Mouse (Mus musculus) intestine, embryonic 14.5 days (tissue): Measurements from ENCODE around the gene Ptpn1. TPM values are rescaled to one million over a fixed set of nuclear protein-coding genes. Genes with fewer than 3 reads are reported as not detected.

Experiments used
- ATAC-seq: fragments of 200-750 bp; cut with Nextera tagmentation; replicated peaks from 2 replicates; pipeline ENCODE4 v1.8.0; 2017; ENCODE audit warnings: low read depth, moderate number of reproducible peaks, moderate TSS enrichment, moderate library complexity; ENCODE audit not compliant: low FRiP score, low TSS enrichment
- DNase-seq: peaks from one replicate; pipeline ENCODE4 v3.0.0-alpha.2; 2018; ENCODE audit warnings: low spot score
- H3K27ac ChIP-seq: fragments of 300-500 bp; sonication (generic); 2 replicates; pipeline ENCODE4 v1.5.1; 2014; ENCODE audit warnings: low read depth, mild to moderate bottlenecking, control low read depth
- H3K27me3 ChIP-seq: fragments of 300-500 bp; sonication (generic); replicated peaks from 2 replicates; pipeline ENCODE4 v1.6.1; 2014; ENCODE audit warnings: low read length, control low read depth; ENCODE audit not compliant: control insufficient read depth, insufficient read depth
- H3K36me3 ChIP-seq: fragments of 300-500 bp; sonication (generic); 2 replicates; pipeline ENCODE4 v1.6.1; 2014; ENCODE audit warnings: low read length, control low read depth; ENCODE audit not compliant: control insufficient read depth, insufficient read depth
- H3K4me1 ChIP-seq: fragments of 300-500 bp; sonication (generic); replicated peaks from 2 replicates; pipeline ENCODE4 v1.6.1; 2014; ENCODE audit warnings: low read length, control low read depth, mixed read lengths; ENCODE audit not compliant: control insufficient read depth, insufficient read depth
- H3K4me2 ChIP-seq: fragments of 300-500 bp; sonication (generic); 2 replicates; pipeline ENCODE4 v1.6.1; 2014; ENCODE audit warnings: low read length
- H3K4me3 ChIP-seq: fragments of 300-500 bp; sonication (generic); 2 replicates; pipeline ENCODE4 v1.5.1; 2014; ENCODE audit warnings: low read depth, low read length, control low read depth, mixed read lengths
- H3K9ac ChIP-seq: fragments of 300-500 bp; sonication (generic); 2 replicates; pipeline ENCODE4 v1.6.1; 2014; ENCODE audit warnings: mild to moderate bottlenecking, low read length
- H3K9me3 ChIP-seq: fragments of 300-500 bp; sonication (generic); 2 replicates; pipeline ENCODE4 v1.6.1; 2016; ENCODE audit warnings: low read length, control low read depth; ENCODE audit not compliant: control insufficient read depth
- WGBS: fragments of 180-500 bp; shearing (Covaris S2); extraction: QIAGEN DNeasy Blood & Tissue Kit; methylation state at CpG from one replicate; pipeline ENCODE4 v1.1.7; 2014; 5-methylcytosine and 5-hydroxymethylcytosine counted together
- polyA plus RNA-seq: library from polyadenylated mRNA; unstranded; fragments of >200 nt; fragmentation: Nextera tagmentation; extraction: Ambion mirVana; gene quantifications from 2 replicates; pipeline ENCODE4 v1.2.1, GENCODE M21; 2014

Gene Ptpn1
- polyA plus RNA-seq, 1 experiment from 2014 or later, result 42.6 TPM

- H3K4me1 ChIP-seq, result peaks cover 26% of the 10 kb centered on the region
Observed at GRCm38 (mm10) chr2:167939204-167939603, 7.3 kb downstream of the Ptpn1 start.

GRCm38 (mm10) chr2:167939632-167940399 lies 8.0 kb downstream of the Ptpn1 start:
- no peaks in the 10 kb centered on the region for H3K27me3 ChIP-seq
- peaks cover 25% of the 10 kb centered on the region for H3K4me1 ChIP-seq
- no peak overlapping the region for H3K4me2 ChIP-seq
- ATAC-seq (no peak), DNase-seq (no peak)
- H3K9ac ChIP-seq, result no peak overlapping the region
- no peak overlapping the region for H3K4me3 ChIP-seq
- H3K27ac ChIP-seq, result no peak overlapping the region
- no peaks in the 10 kb centered on the region for H3K9me3 ChIP-seq
- H3K36me3 ChIP-seq, result no peaks in the 10 kb centered on the region
- 51% methylated on average over 11 of the region's 11 CpGs for WGBS

More at GRCm38 (mm10) chr2:167939204-167939603, 7.3 kb downstream of the Ptpn1 start:
- Histone ChIP-seq H3K27ac (no peak overlapping the region), H3K4me2 (no peak overlapping the region), H3K27me3 (no peaks in the 10 kb centered on the region), H3K4me3 (no peak overlapping the region), H3K9me3 (no peaks in the 10 kb centered on the region), H3K36me3 (no peaks in the 10 kb centered on the region), H3K9ac (no peak overlapping the region)
- 54% methylated on average over 4 of the region's 4 CpGs for WGBS
- no peak for DNase-seq
- no peak for ATAC-seq

DNA sequence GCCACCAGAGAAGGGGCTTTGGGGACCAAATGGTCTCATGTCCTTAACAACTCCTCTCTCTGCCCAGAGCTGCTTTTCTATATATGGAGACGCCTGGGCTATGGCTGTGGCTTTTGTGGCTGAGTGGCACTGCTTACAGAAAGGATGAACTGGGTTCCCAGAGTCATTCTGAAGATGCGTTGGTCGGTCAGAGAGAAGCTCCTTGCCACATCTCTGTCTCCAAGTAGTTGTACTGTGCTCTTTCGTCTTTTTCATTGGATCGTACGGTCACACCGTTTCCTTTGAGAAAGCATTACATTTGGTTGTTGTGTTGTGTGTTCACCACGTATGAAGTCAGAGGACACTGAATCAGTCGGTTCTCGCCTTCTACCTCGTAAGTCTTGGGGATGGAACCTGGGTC lies 8.8 kb downstream of the Ptpn1 start:
- Histone ChIP-seq H3K9ac (no peak overlapping the region), H3K4me3 (no peak overlapping the region), H3K27ac (no peak overlapping the region), H3K9me3 (no peaks in the 10 kb centered on the region), H3K36me3 (no peaks in the 10 kb centered on the region), H3K27me3 (no peaks in the 10 kb centered on the region), H3K4me2 (no peak overlapping the region), H3K4me1 (peaks cover 25% of the 10 kb centered on the region)
- no peak for ATAC-seq
- no peak for DNase-seq
- 89% methylated on average over 11 of the region's 11 CpGs for WGBS

DNA sequence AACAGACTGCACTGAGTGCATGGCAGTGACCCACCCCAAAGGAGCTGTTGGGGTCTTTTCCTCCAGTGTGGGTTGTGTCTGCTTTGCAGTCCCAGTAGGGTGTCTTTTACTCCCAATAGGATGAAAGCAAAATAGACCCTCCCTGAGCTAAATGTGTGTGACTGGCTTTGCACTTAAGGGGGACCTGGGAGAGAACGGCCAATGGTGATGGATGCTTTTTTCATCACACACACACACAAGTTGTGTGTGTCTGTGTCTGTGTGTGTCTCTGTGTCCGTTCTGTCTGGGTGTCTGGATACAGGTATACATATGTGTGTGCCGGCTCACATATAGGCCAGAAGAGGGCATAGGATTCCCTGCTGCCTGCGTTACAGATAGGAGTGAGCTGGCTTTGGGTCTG lies 9.5 kb downstream of the Ptpn1 start:
- WGBS, result 64% methylated on average over 4 of the region's 4 CpGs
- no peak for DNase-seq
- Histone ChIP-seq H3K4me3 (no peak overlapping the region), H3K4me1 (peaks cover 25% of the 10 kb centered on the region), H3K9ac (no peak overlapping the region), H3K27me3 (no peaks in the 10 kb centered on the region), H3K9me3 (no peaks in the 10 kb centered on the region), H3K4me2 (no peak overlapping the region), H3K36me3 (no peaks in the 10 kb centered on the region), H3K27ac (no peak overlapping the region)
- ATAC-seq, result no peak

- peaks cover 25% of the 10 kb centered on the region for H3K4me1 ChIP-seq
- H3K4me2 ChIP-seq, result no peak overlapping the region
- no peak for DNase-seq
- no peaks in the 10 kb centered on the region for H3K27me3 ChIP-seq
- no peaks in the 10 kb centered on the region for H3K36me3 ChIP-seq
- no peak overlapping the region for H3K4me3 ChIP-seq
- WGBS, result 48% methylated on average over 6 of the region's 6 CpGs
- H3K27ac ChIP-seq, result peak overlapping the region; percentile 60; the same call in 1 of the 2 replicates
- no peak for ATAC-seq
- H3K9me3 ChIP-seq, result no peaks in the 10 kb centered on the region
- no peak overlapping the region for H3K9ac ChIP-seq
Observed at GRCm38 (mm10) chr2:167941745-167942176, 9.9 kb downstream of the Ptpn1 start.

DNA sequence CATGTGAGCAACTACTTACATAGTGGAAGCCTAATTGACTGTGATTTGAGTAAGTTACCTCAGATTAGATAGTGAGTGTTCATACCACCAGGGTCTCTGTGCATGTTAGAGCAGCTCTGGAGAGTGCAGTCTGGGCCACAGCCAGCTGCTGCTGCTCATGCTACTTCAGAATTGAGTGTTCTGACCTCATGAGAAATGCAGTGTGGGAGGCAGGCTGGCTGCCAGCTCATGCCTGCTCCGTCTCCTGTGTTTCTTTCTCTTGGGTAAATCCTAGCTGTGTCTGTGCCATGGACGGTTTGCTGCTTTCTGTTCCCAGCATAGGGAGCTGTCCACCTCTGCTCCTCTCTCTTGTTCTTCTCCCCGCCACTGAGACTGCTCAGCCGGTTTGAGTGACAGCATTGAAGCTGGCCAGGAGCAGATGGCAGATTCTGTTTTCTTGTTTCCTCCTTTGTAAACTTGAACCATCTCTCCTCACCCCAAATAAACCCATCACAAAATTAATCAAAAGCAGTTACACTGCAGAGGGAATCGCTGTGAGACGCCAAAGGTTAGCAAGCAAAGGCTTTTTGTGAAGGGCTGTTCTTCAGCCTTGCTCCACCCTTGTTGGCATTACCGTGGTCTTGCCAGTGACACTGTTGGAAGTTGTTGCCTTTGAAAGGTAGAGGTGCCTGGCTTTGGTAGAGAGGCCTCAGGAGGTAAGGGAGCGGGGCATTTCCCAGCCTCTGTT lies 10.5 kb downstream of the Ptpn1 start:
- ATAC-seq, result no peak
- H3K4me1 ChIP-seq, result peaks cover 25% of the 10 kb centered on the region
- H3K9ac ChIP-seq, result no peak overlapping the region
- H3K27ac ChIP-seq, result peak overlapping the region; percentile 60
- H3K9me3 ChIP-seq, result no peaks in the 10 kb centered on the region
- WGBS, result 33% methylated on average over 8 of the region's 8 CpGs
- no peak overlapping the region for H3K4me2 ChIP-seq
- H3K36me3 ChIP-seq, result no peaks in the 10 kb centered on the region
- no peak overlapping the region for H3K4me3 ChIP-seq
- H3K27me3 ChIP-seq, result no peaks in the 10 kb centered on the region
- peak; percentile 63 for DNase-seq

DNA sequence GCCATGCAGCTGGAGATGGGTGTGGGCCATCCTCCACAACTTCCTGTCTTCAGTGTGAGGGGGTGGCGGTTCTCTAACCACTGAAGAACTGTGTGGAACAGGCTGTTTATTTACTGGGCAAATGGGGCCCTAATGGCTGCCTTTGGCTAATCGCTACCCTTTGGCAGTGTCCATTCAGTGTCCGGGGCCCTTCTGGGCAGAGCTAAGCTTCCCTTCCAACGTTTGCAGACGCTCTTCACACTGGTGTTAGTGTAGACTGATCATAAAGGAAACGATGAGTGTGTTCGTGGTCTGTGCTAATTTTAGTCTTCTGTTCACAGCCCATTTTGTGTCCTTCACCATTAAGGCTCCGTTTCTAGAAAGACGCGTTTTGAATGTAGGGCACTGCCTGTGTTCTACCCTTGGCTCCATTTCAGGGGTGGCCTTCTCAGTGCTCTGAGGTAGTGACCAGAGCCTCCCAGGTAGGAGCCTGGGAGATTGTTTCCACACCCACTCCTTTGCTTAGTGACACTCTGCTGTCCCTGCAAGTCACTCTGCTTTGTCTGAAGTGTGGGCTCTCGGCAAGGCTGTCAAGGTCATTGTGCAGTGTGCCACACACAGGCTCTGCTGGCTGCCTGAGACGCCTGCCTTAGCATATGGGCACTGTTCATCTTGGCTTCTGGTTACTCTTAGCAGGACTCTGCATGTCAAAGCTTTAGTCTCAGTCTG lies 11.2 kb downstream of the Ptpn1 start:
- H3K4me2 ChIP-seq, result no peak overlapping the region
- peaks cover 25% of the 10 kb centered on the region for H3K4me1 ChIP-seq
- H3K36me3 ChIP-seq, result no peaks in the 10 kb centered on the region
- H3K27ac ChIP-seq, result peak overlapping the region; percentile 60
- DNase-seq (no peak), ATAC-seq (no peak)
- H3K4me3 ChIP-seq, result no peak overlapping the region
- no peaks in the 10 kb centered on the region for H3K9me3 ChIP-seq
- WGBS, result 77% methylated on average over 12 of the region's 12 CpGs
- H3K27me3 ChIP-seq, result no peaks in the 10 kb centered on the region
- H3K9ac ChIP-seq, result no peak overlapping the region

DNA sequence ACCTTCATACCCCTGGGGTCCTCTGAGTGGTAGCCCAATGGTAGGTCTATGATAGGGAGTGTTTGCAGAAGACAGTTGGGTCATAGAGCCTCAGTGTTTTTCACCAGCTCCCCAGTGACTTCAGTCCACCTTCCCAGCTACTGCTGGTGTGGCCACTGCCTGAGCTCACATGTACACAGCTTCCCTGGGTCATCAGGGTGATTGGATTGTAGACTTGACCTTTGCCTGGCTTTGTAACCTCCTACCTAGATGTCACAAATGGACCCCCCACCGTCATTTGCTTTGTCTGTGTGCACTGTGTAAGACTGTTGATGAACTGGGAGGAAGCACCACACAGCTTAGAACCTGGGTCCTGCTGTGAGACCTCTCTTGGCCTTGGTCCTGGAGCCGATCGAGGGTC lies 12.3 kb downstream of the Ptpn1 start:
- H3K4me1 ChIP-seq, result peaks cover 25% of the 10 kb centered on the region
- no peak for DNase-seq
- no peak for ATAC-seq
- H3K9ac ChIP-seq, result no peak overlapping the region
- no peak overlapping the region for H3K27ac ChIP-seq
- H3K36me3 ChIP-seq, result no peaks in the 10 kb centered on the region
- H3K9me3 ChIP-seq, result no peaks in the 10 kb centered on the region
- no peak overlapping the region for H3K4me2 ChIP-seq
- 88% methylated on average over 3 of the region's 3 CpGs for WGBS
- H3K4me3 ChIP-seq, result no peak overlapping the region
- H3K27me3 ChIP-seq, result no peaks in the 10 kb centered on the region
